Mouse (Mus musculus) spleen, adult 18-20 months (tissue): ENCODE measurements around the gene Map2k7.

Source experiments
- DNase-seq, 2 experiments: peaks; one replicate each; pipeline ENCODE4 v3.0.0; 2022; ENCODE audit warnings: mixed read lengths in 2 of 2

Gene Map2k7

DNA sequence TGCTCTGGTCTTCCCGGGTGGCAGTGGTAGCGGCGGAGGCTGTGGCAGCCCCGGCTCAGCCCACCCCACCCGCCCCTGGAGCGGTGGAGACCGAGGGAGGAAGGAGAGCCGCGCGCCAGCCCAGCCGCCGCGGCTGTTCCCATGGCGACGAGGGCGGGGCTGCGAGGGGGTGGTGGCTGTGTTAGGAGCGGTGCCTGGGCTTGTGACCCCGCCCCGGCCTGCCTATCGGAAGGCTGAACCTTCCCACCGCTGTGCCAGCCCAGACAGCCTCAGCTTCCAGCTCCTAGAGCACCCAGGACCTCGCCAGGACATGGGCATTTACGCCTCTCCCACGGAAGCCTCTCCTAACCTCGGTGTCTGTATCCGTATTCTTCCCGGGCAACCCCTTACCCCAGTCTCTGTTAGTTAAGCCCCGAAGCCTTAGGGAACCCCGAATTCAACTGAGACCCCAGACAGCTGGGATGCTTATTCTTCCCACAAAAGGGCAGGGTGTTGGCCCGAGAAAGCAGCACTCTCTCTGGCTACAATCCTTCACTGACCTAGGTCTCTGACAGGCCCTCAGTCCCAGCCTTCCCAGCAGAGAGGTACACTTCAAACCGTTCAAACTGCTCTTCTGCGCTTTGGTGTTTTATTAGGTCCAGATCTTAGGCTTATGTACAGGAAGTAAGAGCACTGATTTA is 20.7 kb downstream of the Map2k7 start, which contains the start of gene Ctxn1:
Ctxn1 (minus strand) TSS at position 150 of the 680 bp plus-strand sequence.
- DNase-seq: peak; percentile 90 to 96

DNA sequence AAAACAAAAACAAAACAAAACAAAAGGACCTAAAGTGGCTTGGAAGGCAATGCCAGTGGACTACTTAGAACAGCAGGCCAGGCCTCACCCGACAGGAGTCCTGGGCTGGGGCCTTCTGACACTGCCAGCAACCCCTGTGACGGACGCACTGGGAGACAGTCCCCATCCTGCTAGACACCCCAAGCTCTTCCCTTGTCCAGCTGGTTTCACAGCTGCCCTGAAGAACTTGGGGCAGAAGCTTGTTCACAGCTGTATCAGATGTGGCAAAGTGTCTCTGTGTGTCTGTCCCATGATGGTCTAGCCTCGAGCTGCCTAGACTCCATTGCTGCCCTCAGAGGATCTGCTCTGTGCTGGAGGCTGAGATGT is 21.2 kb downstream of the Map2k7 start:
- DNase-seq: no peak

DNA sequence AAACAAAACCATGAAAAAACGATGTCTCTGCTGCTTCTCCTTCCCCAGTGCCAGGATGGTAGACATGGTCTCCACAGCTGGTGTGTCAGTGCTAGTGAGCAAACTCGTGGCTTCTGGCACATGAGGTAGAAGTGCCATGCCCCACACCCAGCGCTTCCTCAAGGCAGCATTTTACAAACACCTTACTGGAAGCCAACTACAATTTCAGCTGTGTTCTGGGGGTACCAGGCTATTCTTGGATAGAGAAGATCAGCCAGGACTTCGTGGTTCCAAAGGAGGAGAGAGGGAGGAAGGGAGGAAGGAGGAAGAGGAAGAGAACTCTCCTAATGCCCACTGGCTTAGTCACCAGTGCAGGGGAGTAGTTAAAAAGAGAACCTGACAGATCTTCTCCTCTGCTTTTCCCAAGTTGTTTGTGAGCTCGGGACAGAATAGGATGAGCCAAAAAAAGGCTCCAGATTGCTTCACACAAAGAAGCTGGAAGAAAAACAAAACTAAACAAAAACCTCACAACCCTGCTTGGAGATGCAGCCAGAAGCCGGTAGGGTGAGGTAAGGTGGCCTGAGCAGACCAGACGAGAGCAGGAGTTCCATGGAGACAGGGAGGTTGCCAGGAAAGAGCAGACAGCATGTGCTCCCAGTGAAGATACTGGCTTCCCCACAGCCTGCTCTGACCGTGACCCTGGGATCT is 24.7 kb downstream of the Map2k7 start:
- no peak for DNase-seq

DNA sequence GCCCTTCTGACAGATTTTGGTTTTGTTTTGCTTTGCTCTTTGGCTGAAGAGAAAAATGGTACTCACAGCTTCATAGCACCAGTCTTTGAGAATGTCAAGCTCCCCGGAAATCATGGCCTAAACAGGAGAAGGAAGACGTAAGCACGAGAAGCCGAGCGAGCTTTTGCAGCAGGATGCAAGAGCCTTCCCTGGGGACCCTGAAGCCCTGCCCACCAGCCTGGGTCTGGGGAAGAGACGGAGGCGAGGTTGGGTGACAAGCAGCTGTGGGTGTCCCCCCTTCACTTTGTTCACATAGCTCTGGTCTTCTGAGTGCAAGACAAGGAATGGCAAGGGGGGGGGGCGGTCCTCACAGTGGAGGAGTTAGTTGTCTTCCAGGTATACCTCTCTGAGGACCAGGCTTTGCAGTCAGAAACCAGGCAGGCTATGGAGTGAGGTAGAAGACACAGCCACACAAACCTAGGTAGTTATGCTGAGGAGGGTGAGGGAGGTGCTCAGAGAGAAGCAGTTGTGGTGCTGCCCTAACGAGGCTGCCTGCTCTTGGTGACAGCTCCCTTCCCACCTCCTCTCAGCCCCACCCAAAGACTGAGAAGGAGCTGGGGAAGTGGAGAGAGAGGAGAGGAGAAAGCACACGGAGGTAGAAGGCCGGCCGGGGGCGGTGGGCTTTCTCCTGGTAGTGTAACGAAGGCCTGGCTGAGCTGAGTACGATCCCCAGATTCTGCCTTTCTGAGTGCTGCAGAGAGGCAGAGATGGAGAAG is 26.8 kb downstream of the Map2k7 start:
- DNase-seq: no peak

DNA sequence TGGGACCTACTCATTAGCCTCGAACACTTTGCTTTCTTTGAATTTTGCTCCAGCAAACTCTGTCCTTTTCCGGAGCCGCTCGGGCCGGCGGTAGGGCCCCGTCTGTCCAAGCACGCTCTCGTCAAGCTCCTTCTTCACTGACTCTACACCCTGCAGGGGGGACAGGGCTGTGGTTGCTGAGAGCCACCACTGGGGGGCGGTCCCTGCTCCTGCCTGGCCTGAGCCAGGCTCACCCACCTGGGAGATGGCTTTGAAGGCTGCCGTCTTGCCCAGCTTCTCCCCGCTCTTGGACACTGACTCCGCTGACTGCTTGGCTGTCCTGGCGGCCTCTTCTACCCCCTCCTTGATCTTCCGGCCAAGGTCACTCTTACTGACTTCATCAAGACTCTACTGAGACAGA is 29.1 kb downstream of the Map2k7 start:
- no peak for DNase-seq

DNA sequence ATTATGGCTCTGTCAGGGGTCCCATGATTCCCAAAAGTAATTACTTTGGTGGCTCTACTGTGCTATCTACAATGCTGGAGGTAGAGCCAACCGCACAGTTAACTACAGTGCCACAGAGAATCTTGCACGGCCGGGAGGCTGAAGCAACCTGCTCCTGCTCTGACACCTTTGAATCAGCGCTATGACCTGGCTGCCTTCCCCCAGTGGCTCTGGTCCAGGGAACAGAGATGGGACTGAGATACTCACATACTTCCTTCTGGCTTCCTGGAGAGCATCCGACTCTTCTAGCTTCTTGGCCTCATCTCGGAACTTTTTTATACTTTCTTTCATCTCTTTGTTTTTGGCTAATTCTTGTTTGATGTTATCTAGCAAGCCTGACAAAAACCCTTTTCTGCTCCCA is 31.1 kb downstream of the Map2k7 start:
- DNase-seq: no peak

DNA sequence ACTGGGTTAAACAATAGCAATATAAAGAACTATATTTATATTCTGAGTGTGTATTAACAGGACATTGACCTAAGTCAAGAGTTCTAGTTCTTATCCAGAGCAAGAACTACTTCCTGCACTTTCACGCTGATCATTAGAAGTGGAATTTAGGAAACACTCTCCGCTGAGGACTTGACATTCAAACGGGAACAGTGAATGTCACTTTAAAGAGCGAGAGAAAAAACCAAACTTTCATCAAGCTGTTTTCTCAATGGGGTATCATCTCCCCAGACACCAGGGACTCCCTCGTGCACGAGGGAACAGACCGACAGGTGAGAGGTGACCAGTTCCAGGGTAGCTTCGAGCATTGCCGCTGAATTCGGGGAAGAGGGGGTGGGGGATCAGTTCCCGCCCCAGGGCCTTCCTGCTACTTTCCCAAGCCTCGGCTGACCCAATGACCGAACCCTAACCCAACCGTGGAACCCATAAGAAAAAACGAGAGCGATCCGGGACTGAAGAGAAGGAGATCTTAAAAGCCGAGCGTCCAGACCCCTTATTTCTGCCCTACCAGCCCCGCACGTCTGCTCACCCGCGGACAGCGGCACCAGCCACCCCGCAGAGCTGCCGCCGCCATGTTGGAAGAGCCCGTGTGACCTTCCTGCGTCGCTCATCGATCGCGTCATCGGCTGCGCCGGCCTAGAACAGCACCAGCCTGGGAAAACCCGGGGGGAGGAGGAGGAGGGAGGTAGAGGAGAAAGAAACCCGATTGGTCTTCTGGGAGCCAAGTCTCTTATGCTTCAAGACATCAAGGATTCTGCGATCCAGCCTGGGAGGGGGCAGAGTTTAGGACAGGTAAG is 37.0 kb downstream of the Map2k7 start, which contains the start of gene Timm44:
Timm44 (minus strand) TSS at position 639 of the 836 bp plus-strand sequence.
- peak; percentile 85 to 92 for DNase-seq

DNA sequence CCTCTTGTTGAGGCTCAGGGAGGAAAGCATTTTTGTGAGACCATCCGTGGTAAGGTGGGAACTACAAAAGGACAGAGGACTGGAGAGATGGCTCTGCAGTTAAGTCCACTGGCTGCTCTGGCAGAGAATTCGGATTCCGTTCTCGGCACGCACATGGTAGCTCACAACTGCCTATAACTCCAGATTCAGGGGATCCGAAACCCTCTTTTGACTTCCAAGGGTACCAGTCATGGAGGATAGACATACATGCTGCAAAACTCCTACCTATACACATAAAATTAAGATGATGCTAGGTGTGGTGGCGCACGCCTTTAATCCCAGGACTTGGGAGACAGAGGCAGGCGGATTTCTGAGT is 37.5 kb downstream of the Map2k7 start:
- no peak for DNase-seq

DNA sequence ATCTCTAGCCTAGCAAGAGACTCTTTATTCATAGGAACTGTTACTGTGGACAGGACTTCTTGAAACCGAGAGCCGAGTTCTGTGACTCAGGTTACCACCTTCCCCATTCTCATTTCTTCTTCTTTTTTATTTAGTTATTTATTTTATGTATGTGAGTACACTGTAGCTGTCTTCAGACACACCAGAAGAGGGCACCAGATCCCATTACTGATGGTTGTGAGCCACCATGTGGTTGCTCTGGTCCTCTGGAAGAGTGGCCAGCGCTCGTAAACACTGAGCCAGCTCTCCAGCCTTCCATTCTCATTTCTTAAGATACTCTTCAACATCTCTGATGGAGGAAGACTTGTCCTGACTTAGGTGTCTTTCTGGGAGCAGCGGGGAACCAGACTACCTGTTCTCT is 54.2 kb downstream of the Map2k7 start:
- DNase-seq: no peak
